Mouse (Mus musculus): ENCODE data around the gene E130114P18Rik. TPM values are rescaled to one million over a fixed set of nuclear protein-coding genes. Genes with fewer than 3 reads are reported as not detected.
A peak's percentile ranks its signal among the peaks of the same experiment; 100 is the strongest.

The E130114P18Rik gene
- polyA plus RNA-seq, 1 experiment from 2014 or later, result 62.9 TPM

DNA sequence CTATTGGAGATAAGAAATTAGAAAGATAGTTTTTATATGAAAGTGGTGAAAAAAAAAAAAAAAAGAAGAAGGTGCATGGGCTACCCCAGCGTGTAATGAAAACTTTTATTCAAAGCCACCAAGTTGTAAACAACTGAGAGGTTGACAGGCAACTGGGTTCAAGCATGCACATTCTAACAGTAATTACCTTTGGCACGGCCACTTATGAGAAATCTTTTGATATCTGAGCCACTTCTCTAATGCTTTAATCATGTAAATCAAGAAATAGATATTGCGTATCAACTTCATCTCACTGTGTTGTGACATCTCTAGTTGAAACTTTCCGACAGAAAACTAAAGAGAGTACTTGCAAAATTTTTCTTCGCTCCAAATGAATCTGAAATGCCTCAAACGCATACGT, 192.7 kb downstream of the E130114P18Rik start:
- Histone ChIP-seq H3K27ac (ENCODE audit: low read depth, low read length) (peak overlapping the region; percentile 68), H3K9me3 (replicated peaks; ENCODE audit: control insufficient read depth, low read length) (no peaks in the 10 kb centered on the region), H3K36me3 (ENCODE audit: control insufficient read depth, insufficient read depth, low read length) (no peaks in the 10 kb centered on the region), H3K4me2 (ENCODE audit: low read length) (peak overlapping the region; percentile 56), H3K4me1 (ENCODE audit: control insufficient read depth, insufficient read depth, low read length) (peaks cover 11% of the 10 kb centered on the region), H3K27me3 (replicated peaks; ENCODE audit: control insufficient read depth, insufficient read depth, low read length) (no peaks in the 10 kb centered on the region), H3K4me3 (ENCODE audit: low read depth, low read length) (peak overlapping the region; percentile 37; the same call in 1 of the 2 replicates), H3K9ac (ENCODE audit: low read length) (peak overlapping the region; percentile 80; the same call in 1 of the 2 replicates)
- DNase-seq (ENCODE audit: low spot score), result peak; percentile 76
- 17% methylated on average over 7 of the region's 7 CpGs for WGBS
- ATAC-seq, result no peak

- 4% methylated on average over 9 of the region's 9 CpGs for WGBS
- Histone ChIP-seq H3K27ac (ENCODE audit: low read depth, low read length) (peak overlapping the region; percentile 96), H3K4me2 (ENCODE audit: low read length) (peak overlapping the region; percentile 56), H3K27me3 (replicated peaks; ENCODE audit: control insufficient read depth, insufficient read depth, low read length) (no peaks in the 10 kb centered on the region), H3K4me3 (ENCODE audit: low read depth, low read length) (peak overlapping the region; percentile 37), H3K36me3 (ENCODE audit: control insufficient read depth, insufficient read depth, low read length) (no peaks in the 10 kb centered on the region), H3K9ac (ENCODE audit: low read length) (peak overlapping the region; percentile 80), H3K9me3 (replicated peaks; ENCODE audit: control insufficient read depth, low read length) (no peaks in the 10 kb centered on the region), H3K4me1 (ENCODE audit: control insufficient read depth, insufficient read depth, low read length) (peaks cover 15% of the 10 kb centered on the region)
- DNase-seq (ENCODE audit: low spot score) (peak; percentile 73), ATAC-seq (0 out of 2 replicates have a peak, but pooled peaks have one; percentile 30)
These were observed 193.3 kb downstream of the E130114P18Rik start for GRCm38 (mm10) chr4:97584445-97585130.

DNA sequence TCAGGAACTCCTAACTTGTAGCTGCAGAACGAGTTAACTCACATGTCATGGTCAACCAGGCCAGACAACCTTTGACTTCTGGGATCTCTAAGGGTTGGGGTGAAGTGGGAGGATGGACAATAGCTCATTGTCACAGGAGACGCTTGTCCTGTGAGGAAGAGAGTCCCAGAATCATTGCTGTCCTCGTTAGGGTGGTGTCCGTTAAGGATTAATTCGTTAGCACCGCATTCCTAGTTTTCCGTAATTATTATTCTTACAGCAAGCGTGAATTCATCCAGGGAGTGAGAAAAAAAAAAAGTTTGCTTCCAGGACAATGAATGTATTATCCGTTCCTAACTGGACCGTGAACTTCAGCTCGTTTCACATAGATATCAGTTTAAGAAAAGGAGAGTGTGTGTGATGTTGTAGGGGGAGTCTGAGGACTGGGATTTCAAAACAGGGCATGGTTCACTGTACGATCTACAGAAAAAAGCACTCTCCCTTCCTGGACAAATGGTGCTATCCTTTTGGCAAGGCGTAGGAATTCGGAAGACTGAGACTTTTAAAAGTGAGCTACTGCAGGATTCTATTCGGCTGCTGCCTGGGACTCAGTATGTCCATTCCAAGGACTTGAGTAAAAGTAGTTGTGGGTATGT, 195.0 kb downstream of the E130114P18Rik start:
- WGBS, result 4% methylated on average over 15 of the region's 15 CpGs
- peak overlapping the region; percentile 80 for H3K9ac ChIP-seq (ENCODE audit: low read length)
- peak overlapping the region; percentile 96 for H3K27ac ChIP-seq (ENCODE audit: low read depth, low read length)
- no peaks in the 10 kb centered on the region for H3K36me3 ChIP-seq (ENCODE audit: control insufficient read depth, insufficient read depth, low read length)
- peak overlapping the region; percentile 37 for H3K4me3 ChIP-seq (ENCODE audit: low read depth, low read length)
- peak; percentile 41 for ATAC-seq
- peak; percentile 73 for DNase-seq (ENCODE audit: low spot score)
- no peaks in the 10 kb centered on the region for H3K27me3 ChIP-seq (replicated peaks; ENCODE audit: control insufficient read depth, insufficient read depth, low read length)
- H3K4me1 ChIP-seq (ENCODE audit: control insufficient read depth, insufficient read depth, low read length), result peaks cover 29% of the 10 kb centered on the region
- no peaks in the 10 kb centered on the region for H3K9me3 ChIP-seq (replicated peaks; ENCODE audit: control insufficient read depth, low read length)
- peak overlapping the region; percentile 56 for H3K4me2 ChIP-seq (ENCODE audit: low read length)

GRCm38 (mm10) chr4:97582064-97582415, 195.8 kb downstream of the E130114P18Rik start:
- Histone ChIP-seq H3K27ac (ENCODE audit: low read depth, low read length) (peak overlapping the region; percentile 96), H3K9me3 (replicated peaks; ENCODE audit: control insufficient read depth, low read length) (no peaks in the 10 kb centered on the region), H3K9ac (ENCODE audit: low read length) (peak overlapping the region; percentile 80), H3K4me2 (ENCODE audit: low read length) (peak overlapping the region; percentile 56), H3K27me3 (replicated peaks; ENCODE audit: control insufficient read depth, insufficient read depth, low read length) (no peaks in the 10 kb centered on the region), H3K4me3 (ENCODE audit: low read depth, low read length) (peak overlapping the region; percentile 37), H3K36me3 (ENCODE audit: control insufficient read depth, insufficient read depth, low read length) (no peaks in the 10 kb centered on the region), H3K4me1 (ENCODE audit: control insufficient read depth, insufficient read depth, low read length) (peaks cover 36% of the 10 kb centered on the region)
- ATAC-seq (peak; percentile 52), DNase-seq (ENCODE audit: low spot score) (no peak)
- WGBS, result 22% methylated on average over 3 of the region's 3 CpGs

DNA sequence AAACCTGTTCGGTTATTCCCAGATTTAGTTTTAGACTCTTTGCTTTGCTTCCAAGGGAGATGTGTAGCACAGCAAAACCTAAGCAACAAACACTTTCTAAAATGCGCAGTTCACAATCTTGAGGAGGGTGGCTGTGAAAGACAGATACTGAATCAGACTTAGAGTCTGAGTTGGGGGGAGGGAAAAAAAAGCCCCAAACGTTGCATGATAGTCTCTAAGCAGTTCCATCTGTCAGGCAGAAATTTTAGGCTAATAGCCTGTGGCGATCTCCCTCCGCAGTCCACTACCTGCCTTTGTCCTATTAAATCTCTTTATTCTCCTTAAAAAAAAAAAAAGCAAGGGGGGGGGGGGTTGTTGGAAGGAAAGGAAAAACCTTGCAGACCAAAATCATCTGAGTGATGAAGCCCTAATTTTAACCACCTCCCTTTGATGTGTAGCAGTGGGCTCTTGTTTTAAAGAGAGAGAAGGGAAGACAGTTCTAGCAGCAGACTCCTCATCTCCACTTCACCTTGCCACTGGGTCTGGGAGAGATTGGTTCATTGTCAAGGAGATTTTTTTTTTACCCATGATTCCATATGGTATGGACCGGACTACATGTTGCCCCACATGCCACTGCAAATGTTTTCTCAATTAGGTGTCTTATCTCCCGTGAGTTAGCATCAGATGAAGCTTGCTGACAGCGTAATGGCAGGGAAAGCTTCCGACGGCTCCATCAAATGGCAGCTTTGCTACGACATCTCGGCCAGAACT, 196.4 kb downstream of the E130114P18Rik start:
- peak overlapping the region; percentile 56 for H3K4me2 ChIP-seq (ENCODE audit: low read length)
- H3K27ac ChIP-seq (ENCODE audit: low read depth, low read length), result peak overlapping the region; percentile 96
- H3K27me3 ChIP-seq (replicated peaks; ENCODE audit: control insufficient read depth, insufficient read depth, low read length), result no peaks in the 10 kb centered on the region
- DNase-seq (ENCODE audit: low spot score) (peak; percentile 91), ATAC-seq (peak; percentile 70)
- peaks cover 32% of the 10 kb centered on the region for H3K4me1 ChIP-seq (ENCODE audit: control insufficient read depth, insufficient read depth, low read length)
- 17% methylated on average over 12 of the region's 12 CpGs for WGBS
- H3K9me3 ChIP-seq (replicated peaks; ENCODE audit: control insufficient read depth, low read length), result no peaks in the 10 kb centered on the region
- peak overlapping the region; percentile 80 for H3K9ac ChIP-seq (ENCODE audit: low read length)
- peak overlapping the region; percentile 37 for H3K4me3 ChIP-seq (ENCODE audit: low read depth, low read length)
- H3K36me3 ChIP-seq (ENCODE audit: control insufficient read depth, insufficient read depth, low read length), result no peaks in the 10 kb centered on the region

DNA sequence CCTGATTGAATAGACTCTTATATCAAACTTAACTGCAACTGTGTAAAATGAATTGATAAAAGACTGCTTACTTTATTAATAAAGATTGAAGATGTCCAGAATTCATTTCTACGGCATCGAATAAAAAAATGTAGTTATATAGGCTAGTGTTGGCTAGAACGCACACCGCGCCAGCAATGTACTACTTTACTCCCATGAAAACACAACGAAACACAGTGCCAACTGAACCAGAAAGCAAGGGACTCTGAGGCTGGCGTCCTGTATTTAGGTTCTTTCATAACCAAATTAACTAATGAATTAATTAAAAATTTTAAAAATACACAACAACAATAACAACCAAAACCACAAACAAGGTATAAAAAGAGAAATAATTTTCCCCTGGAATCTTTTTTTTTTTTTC, 197.0 kb downstream of the E130114P18Rik start:
- Histone ChIP-seq H3K4me1 (ENCODE audit: control insufficient read depth, insufficient read depth, low read length) (peaks cover 32% of the 10 kb centered on the region), H3K27ac (ENCODE audit: low read depth, low read length) (peak overlapping the region; percentile 96), H3K27me3 (replicated peaks; ENCODE audit: control insufficient read depth, insufficient read depth, low read length) (no peaks in the 10 kb centered on the region), H3K4me2 (ENCODE audit: low read length) (peak overlapping the region; percentile 56), H3K4me3 (ENCODE audit: low read depth, low read length) (peak overlapping the region; percentile 37), H3K36me3 (ENCODE audit: control insufficient read depth, insufficient read depth, low read length) (no peaks in the 10 kb centered on the region), H3K9ac (ENCODE audit: low read length) (peak overlapping the region; percentile 80), H3K9me3 (replicated peaks; ENCODE audit: control insufficient read depth, low read length) (no peaks in the 10 kb centered on the region)
- DNase-seq (ENCODE audit: low spot score), result peak; percentile 70
- ATAC-seq, result no peak
- 19% methylated on average over 7 of the region's 7 CpGs for WGBS

DNA sequence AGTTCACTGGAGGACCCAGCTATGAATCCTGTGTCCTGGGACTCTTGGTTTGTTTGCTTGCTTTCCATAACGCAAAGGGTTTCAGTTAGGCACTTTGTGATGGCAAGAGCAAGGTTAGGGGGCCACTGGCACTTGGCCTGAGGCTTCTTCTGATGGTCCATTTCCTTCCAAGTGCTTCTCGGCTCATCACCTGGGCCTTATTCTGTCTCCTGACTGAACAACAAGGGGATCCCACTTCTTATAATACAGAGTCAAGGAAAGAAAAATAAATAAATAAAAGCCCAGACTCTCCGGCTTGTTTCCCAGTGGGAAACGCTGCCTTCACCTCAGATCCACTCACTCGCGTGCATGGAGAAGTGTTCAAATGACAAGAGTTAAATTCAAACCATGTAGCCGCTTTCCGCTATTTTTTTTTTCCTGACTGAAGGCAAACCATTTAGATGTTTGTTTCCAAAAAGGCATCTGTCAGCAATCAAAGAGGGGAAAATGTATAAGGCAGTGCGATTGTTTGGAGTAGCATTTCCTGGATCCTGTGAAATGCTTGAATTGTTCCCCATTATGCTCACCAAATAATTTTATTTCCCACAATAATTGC, 199.2 kb downstream of the E130114P18Rik start:
- H3K27ac ChIP-seq (ENCODE audit: low read depth, low read length), result no peak overlapping the region
- no peak overlapping the region for H3K4me3 ChIP-seq (ENCODE audit: low read depth, low read length)
- no peak overlapping the region for H3K9ac ChIP-seq (ENCODE audit: low read length)
- no peak for ATAC-seq
- no peak overlapping the region; the same call in 1 of the 2 replicates for H3K4me2 ChIP-seq (ENCODE audit: low read length)
- H3K36me3 ChIP-seq (ENCODE audit: control insufficient read depth, insufficient read depth, low read length), result no peaks in the 10 kb centered on the region
- H3K9me3 ChIP-seq (replicated peaks; ENCODE audit: control insufficient read depth, low read length), result no peaks in the 10 kb centered on the region
- H3K4me1 ChIP-seq (ENCODE audit: control insufficient read depth, insufficient read depth, low read length), result peaks cover 34% of the 10 kb centered on the region
- WGBS, result 69% methylated on average over 9 of the region's 9 CpGs
- no peak for DNase-seq (ENCODE audit: low spot score)
- no peaks in the 10 kb centered on the region for H3K27me3 ChIP-seq (replicated peaks; ENCODE audit: control insufficient read depth, insufficient read depth, low read length)

GRCm38 (mm10) chr4:97577431-97577830, 200.4 kb downstream of the E130114P18Rik start:
- H3K4me3 ChIP-seq (ENCODE audit: low read depth, low read length), result no peak overlapping the region
- no peak overlapping the region for H3K4me2 ChIP-seq (ENCODE audit: low read length)
- no peak for DNase-seq (ENCODE audit: low spot score)
- H3K36me3 ChIP-seq (ENCODE audit: control insufficient read depth, insufficient read depth, low read length), result no peaks in the 10 kb centered on the region
- no peaks in the 10 kb centered on the region for H3K27me3 ChIP-seq (replicated peaks; ENCODE audit: control insufficient read depth, insufficient read depth, low read length)
- ATAC-seq, result no peak
- WGBS, result 34% methylated on average over 5 of the region's 5 CpGs
- H3K9ac ChIP-seq (ENCODE audit: low read length), result 0 out of 2 replicates have a peak overlapping the region, but pooled peaks have one; percentile 25
- H3K4me1 ChIP-seq (ENCODE audit: control insufficient read depth, insufficient read depth, low read length), result peaks cover 34% of the 10 kb centered on the region
- peak overlapping the region; percentile 14; the same call in 1 of the 2 replicates for H3K27ac ChIP-seq (ENCODE audit: low read depth, low read length)
- H3K9me3 ChIP-seq (replicated peaks; ENCODE audit: control insufficient read depth, low read length), result no peaks in the 10 kb centered on the region
